Mouse (Mus musculus) forebrain, embryonic 14.5 days (tissue): ENCODE data around the gene Coch. TPM values are rescaled to one million over a fixed set of nuclear protein-coding genes. Genes with fewer than 3 reads are reported as not detected.

Experiments used
- ATAC-seq: fragments of 200-750 bp; cut with Nextera tagmentation; 2 replicates; pipeline ENCODE4 v1.8.0; 2017; ENCODE audit warnings: mild to moderate bottlenecking, moderate library complexity
- DNase-seq: peaks from one replicate; pipeline ENCODE4 v3.0.0-alpha.2; 2015; ENCODE audit warnings: low spot score
- H3K27ac ChIP-seq: fragments of 300-500 bp; sonication (generic); 2 replicates; pipeline ENCODE4 v1.5.1; 2014; ENCODE audit warnings: low read depth, mild to moderate bottlenecking, control low read depth, low read length, moderate library complexity
- H3K27me3 ChIP-seq: fragments of 300-500 bp; sonication (generic); replicated peaks from 2 replicates; pipeline ENCODE4 v1.6.1; 2014; ENCODE audit warnings: low read length, control low read depth, mixed read lengths; ENCODE audit not compliant: control insufficient read depth, insufficient read depth
- H3K36me3 ChIP-seq: fragments of 300-500 bp; sonication (generic); 2 replicates; pipeline ENCODE4 v1.6.1; 2014; ENCODE audit warnings: low read length, control low read depth; ENCODE audit not compliant: control insufficient read depth, insufficient read depth
- H3K4me1 ChIP-seq: fragments of 300-500 bp; sonication (generic); 2 replicates; pipeline ENCODE4 v1.6.1; 2014; ENCODE audit warnings: antibody characterized with exemption, low read length, control low read depth; ENCODE audit not compliant: control insufficient read depth, insufficient read depth
- H3K4me2 ChIP-seq: fragments of 300-500 bp; sonication (generic); 2 replicates; pipeline ENCODE4 v1.6.1; 2014; ENCODE audit warnings: mild to moderate bottlenecking, control low read depth, low read length
- H3K4me3 ChIP-seq: fragments of 300-500 bp; sonication (generic); 2 replicates; pipeline ENCODE4 v1.5.1; 2014; ENCODE audit warnings: low read depth, low read length, control low read depth
- H3K9ac ChIP-seq: fragments of 300-500 bp; sonication (generic); 2 replicates; pipeline ENCODE4 v1.6.1; 2014; ENCODE audit warnings: mild to moderate bottlenecking, low read length, control low read depth, moderate library complexity
- H3K9me3 ChIP-seq: fragments of 300-500 bp; sonication (generic); replicated peaks from 2 replicates; pipeline ENCODE4 v1.6.1; 2016; ENCODE audit warnings: low read length, control low read depth, mixed read lengths; ENCODE audit not compliant: control insufficient read depth
- WGBS: fragments of 180-500 bp; shearing (Covaris S2); extraction: QIAGEN DNeasy Blood & Tissue Kit; methylation state at CpG from one replicate; pipeline ENCODE4 v1.1.7; 2014; 5-methylcytosine and 5-hydroxymethylcytosine counted together
- polyA plus RNA-seq: library from polyadenylated mRNA; unstranded; fragments of >200 nt; fragmentation: Nextera tagmentation; extraction: Ambion mirVana; gene quantifications from 2 replicates; pipeline ENCODE4 v1.2.1, GENCODE M21; 2014

Gene Coch
- polyA plus RNA-seq, 1 experiment from 2014 or later, result 6.2 TPM

DNA sequence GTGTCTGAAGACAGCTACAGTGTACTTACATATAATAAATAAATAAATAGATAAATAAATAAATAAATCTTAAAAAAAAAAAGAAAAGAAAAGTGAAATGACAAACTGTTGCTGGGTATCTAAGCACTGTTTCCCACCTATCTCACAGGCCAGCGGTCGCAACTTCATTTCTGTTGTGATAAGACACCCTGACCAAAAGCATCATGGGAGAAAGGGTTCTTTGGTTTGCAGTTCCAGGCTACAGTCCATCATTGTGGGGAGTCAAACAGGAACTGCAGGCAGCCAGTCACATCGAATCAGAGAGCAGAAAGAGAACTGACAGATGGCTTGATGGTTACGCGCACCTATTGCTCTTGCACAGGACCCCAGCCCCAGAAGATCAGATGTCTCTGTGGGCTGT, 3.9 kb upstream of the Coch start:
- Histone ChIP-seq H3K36me3 (no peaks in the 10 kb centered on the region), H3K4me2 (no peak overlapping the region), H3K27ac (no peak overlapping the region), H3K27me3 (peaks cover 15% of the 10 kb centered on the region), H3K9me3 (no peaks in the 10 kb centered on the region), H3K9ac (no peak overlapping the region), H3K4me1 (0 out of 2 replicates have a peak, but pooled peaks cover 2% of the 10 kb centered on the region), H3K4me3 (no peak overlapping the region)
- 93% methylated on average over 5 of the region's 5 CpGs for WGBS
- no peak for ATAC-seq
- no peak for DNase-seq

DNA sequence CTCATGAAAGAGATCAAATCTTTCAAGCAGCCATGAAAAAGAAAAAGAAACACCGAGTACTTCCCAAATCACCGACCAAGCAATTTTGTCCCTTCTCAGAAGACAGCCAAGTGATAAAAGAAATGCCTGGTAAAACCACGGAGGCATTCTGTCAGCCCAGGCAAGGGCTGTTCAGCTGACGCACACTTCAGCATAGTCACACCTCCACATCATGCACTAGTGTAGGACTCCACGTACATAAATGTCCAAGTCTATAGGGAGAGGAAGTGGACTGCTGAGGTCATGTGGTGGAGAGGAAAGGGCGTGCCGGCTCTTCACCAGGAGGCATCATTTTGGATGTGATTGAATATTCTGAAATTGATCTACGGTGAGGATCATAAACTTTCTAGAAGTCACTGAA, 1.2 kb upstream of the Coch start:
- Histone ChIP-seq H3K9me3 (no peaks in the 10 kb centered on the region), H3K36me3 (no peaks in the 10 kb centered on the region), H3K27me3 (peaks cover 21% of the 10 kb centered on the region), H3K9ac (no peak overlapping the region), H3K27ac (no peak overlapping the region), H3K4me3 (no peak overlapping the region), H3K4me1 (0 out of 2 replicates have a peak, but pooled peaks cover 2% of the 10 kb centered on the region), H3K4me2 (no peak overlapping the region)
- WGBS, result 67% methylated on average over 8 of the region's 8 CpGs
- DNase-seq, result no peak
- no peak for ATAC-seq

DNA sequence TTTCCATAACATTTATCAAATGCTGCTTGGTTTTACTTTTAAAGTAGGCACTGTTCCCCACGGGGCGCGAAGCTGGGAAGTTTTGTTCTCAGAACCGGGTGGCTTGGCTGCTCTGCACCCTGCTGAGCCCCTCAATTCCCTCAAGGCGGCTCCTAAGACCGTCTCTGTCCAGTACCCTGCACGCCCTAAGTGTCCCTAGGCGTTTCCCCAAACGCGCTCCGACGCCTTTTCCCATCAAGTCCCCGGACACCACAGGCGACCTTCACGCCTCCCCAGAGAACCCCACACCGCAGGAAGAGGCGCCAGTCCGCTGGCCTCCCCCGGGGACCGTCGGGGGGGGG, 283 bp upstream of the Coch start:
- Histone ChIP-seq H3K27me3 (peaks cover 21% of the 10 kb centered on the region), H3K4me1 (0 out of 2 replicates have a peak, but pooled peaks cover 2% of the 10 kb centered on the region), H3K27ac (no peak overlapping the region), H3K4me2 (peak overlapping the region; percentile 99), H3K9me3 (no peaks in the 10 kb centered on the region), H3K36me3 (no peaks in the 10 kb centered on the region), H3K4me3 (peak overlapping the region; percentile 68), H3K9ac (peak overlapping the region; percentile 71)
- ATAC-seq (peak; percentile 59), DNase-seq (peak; percentile 30)
- 0% methylated on average over 17 of the region's 21 CpGs for WGBS

DNA sequence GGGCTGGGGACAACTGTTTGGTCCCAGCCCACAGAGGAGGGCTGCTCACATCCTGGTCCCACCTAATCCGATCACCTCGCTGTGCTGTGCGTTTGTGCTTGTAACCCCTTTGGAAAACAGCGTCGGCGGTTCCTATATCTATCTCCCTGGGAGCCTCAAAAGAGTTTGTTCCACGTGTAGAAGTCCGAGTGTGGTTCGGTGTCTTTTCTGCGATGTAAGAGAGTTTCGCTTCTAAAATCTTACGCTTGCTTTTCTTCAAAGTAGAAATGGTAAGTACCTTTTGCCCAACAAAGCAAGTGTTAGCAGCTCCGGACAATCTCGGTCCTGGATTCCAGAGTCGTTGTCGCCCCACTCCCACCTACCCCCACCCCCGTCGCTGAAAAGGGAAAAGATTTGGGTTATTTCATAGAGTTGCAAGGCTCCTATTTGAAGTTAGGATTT, 909 bp downstream of the Coch start:
- H3K27me3 ChIP-seq, result peaks cover 21% of the 10 kb centered on the region
- H3K4me1 ChIP-seq, result 0 out of 2 replicates have a peak, but pooled peaks cover 2% of the 10 kb centered on the region
- H3K9ac ChIP-seq, result peak overlapping the region; percentile 71
- 0 out of 2 replicates have a peak, but pooled peaks have one; percentile 27 for ATAC-seq
- 1% methylated on average over 18 of the region's 18 CpGs for WGBS
- H3K36me3 ChIP-seq, result no peaks in the 10 kb centered on the region
- peak overlapping the region; percentile 99 for H3K4me2 ChIP-seq
- H3K27ac ChIP-seq, result no peak overlapping the region
- H3K9me3 ChIP-seq, result no peaks in the 10 kb centered on the region
- peak overlapping the region; percentile 68 for H3K4me3 ChIP-seq
- no peak for DNase-seq

DNA sequence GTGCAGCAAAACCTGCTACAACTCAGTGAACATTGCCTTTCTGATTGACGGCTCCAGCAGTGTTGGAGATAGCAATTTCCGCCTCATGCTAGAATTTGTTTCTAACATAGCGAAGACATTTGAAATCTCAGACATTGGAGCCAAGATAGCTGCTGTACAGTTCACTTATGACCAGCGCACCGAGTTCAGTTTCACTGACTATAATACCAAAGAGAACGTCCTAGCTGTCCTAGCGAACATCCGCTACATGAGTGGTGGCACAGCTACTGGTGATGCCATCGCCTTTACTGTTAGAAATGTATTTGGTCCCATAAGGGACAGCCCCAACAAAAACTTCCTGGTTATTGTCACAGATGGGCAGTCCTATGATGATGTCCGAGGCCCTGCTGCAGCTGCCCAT, 10.2 kb downstream of the Coch start:
- DNase-seq, result no peak
- no peaks in the 10 kb centered on the region for H3K9me3 ChIP-seq
- no peak overlapping the region for H3K27ac ChIP-seq
- H3K4me1 ChIP-seq, result no peaks in the 10 kb centered on the region
- 0 out of 2 replicates have a peak, but pooled peaks cover 9% of the 10 kb centered on the region for H3K36me3 ChIP-seq
- no peak overlapping the region for H3K4me3 ChIP-seq
- no peak for ATAC-seq
- 94% methylated on average over 10 of the region's 10 CpGs for WGBS
- H3K4me2 ChIP-seq, result no peak overlapping the region
- no peak overlapping the region for H3K9ac ChIP-seq
- no peaks in the 10 kb centered on the region for H3K27me3 ChIP-seq

DNA sequence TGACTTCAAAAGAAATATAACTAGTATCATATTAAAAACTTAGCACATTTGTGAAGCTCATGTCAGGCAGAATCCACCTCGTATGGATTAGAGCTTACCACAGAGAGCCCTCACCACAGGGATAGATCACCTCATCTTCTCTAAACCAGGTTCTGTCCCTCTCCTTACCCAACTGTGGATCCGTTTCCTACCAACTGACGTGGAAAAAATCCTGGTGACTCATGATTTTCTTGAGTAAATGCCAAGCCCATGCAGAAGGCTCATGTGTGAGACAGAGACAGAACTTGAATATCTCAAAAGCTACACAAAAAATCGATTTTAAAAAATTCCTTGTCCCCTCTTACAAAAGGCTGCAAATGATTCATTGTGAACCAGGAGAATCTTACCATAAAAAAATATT, 13.0 kb downstream of the Coch start:
- H3K4me3 ChIP-seq, result no peak overlapping the region
- 83% methylated on average over 4 of the region's 4 CpGs for WGBS
- DNase-seq, result no peak
- H3K36me3 ChIP-seq, result peaks cover 19% of the 10 kb centered on the region
- ATAC-seq, result no peak
- no peaks in the 10 kb centered on the region for H3K27me3 ChIP-seq
- no peak overlapping the region for H3K27ac ChIP-seq
- H3K9ac ChIP-seq, result no peak overlapping the region
- no peak overlapping the region for H3K4me2 ChIP-seq
- no peaks in the 10 kb centered on the region for H3K9me3 ChIP-seq
- no peaks in the 10 kb centered on the region for H3K4me1 ChIP-seq

DNA sequence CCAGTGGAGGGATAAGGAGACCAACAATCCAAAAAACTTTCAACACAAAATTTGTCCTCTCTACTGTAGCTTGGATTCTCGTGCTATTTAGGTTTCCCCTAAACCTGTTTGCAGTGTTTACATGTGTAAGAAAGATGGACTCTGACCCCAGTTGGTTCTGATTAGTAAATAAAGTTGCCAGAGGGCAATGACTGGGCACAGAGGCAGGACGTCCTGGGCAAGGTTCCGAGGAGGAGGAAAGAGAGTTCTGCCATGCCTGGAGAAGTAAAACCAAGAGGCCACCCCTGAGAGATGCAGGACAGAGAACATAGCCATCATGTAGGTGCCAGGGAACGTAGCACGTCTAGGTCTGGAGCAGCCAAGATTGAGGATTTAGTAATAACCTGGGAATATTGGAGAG, 19.2 kb downstream of the Coch start:
- Histone ChIP-seq H3K36me3 (peaks cover 44% of the 10 kb centered on the region), H3K27me3 (no peaks in the 10 kb centered on the region), H3K27ac (no peak overlapping the region), H3K9me3 (no peaks in the 10 kb centered on the region), H3K9ac (no peak overlapping the region), H3K4me2 (no peak overlapping the region), H3K4me1 (no peaks in the 10 kb centered on the region), H3K4me3 (no peak overlapping the region)
- 87% methylated on average over 5 of the region's 5 CpGs for WGBS
- ATAC-seq (no peak), DNase-seq (no peak)

DNA sequence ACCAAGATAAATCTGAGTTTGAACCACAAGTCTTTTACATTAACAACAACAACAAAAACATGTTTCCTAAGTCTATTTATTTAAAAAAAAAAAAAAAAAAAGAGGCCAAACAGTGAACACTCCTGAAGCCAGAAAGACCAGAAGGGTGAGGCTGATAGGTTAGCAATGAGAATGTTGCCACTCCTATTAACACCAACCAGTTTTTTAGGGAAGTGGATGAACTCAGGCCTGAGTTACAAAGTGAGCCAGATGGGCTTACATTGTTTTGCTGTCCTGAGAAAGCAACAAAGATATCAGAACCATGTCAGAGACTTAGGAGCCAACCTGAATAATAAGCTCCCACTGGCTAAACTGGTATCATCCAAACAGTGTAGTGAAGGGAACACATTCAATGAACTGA, 27.4 kb downstream of the Coch start:
- H3K27ac ChIP-seq, result no peak overlapping the region

DNA sequence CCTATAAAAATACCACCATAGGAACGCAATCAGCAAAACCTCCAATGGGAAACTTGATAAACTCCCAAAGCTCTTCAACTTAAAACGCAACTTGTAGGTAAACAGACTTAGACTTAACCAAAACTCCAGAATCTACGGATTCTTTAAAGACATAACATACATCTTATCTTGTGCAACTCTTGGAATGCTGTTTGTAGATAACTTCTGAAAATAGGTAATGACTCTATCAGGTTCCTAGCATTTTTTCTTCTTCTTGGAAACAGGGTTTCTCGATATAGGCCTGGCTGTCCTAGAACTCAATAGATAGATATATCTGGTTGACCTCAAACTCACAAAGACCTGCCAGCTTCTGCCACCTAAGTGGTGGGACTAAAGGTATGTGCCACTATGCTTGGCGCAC, 28.0 kb downstream of the Coch start:
- ATAC-seq, result no peak
- 97% methylated on average over 5 of the region's 5 CpGs for WGBS
- H3K4me1 ChIP-seq, result no peaks in the 10 kb centered on the region

More for the DNA sequence above, 27.4 kb downstream of the Coch start:
- Histone ChIP-seq H3K9ac (no peak overlapping the region), H3K27me3 (no peaks in the 10 kb centered on the region), H3K9me3 (no peaks in the 10 kb centered on the region), H3K4me3 (no peak overlapping the region), H3K4me1 (no peaks in the 10 kb centered on the region), H3K36me3 (peaks cover 35% of the 10 kb centered on the region), H3K4me2 (no peak overlapping the region)
- ATAC-seq, result no peak
- no peak for DNase-seq

More for the DNA sequence above, 28.0 kb downstream of the Coch start:
- no peak overlapping the region for H3K9ac ChIP-seq
- no peaks in the 10 kb centered on the region for H3K27me3 ChIP-seq
- H3K36me3 ChIP-seq, result peaks cover 34% of the 10 kb centered on the region
- H3K4me3 ChIP-seq, result no peak overlapping the region
- no peak for DNase-seq
- H3K27ac ChIP-seq, result no peak overlapping the region
- H3K9me3 ChIP-seq, result no peaks in the 10 kb centered on the region
- no peak overlapping the region for H3K4me2 ChIP-seq
